Mouse (Mus musculus) testis, postnatal 14 days (tissue): ENCODE results near the gene Olfr874.
"Not testable (repeated sequence)": the region's sequence is repeated elsewhere in the genome, so short reads cannot be mapped to it uniquely, and the experiment has no call there.

Source experiments
- DNase-seq: peaks from one replicate; pipeline ENCODE4 v3.0.0; 2021; ENCODE audit warnings: low spot score

Gene Olfr874

DNA sequence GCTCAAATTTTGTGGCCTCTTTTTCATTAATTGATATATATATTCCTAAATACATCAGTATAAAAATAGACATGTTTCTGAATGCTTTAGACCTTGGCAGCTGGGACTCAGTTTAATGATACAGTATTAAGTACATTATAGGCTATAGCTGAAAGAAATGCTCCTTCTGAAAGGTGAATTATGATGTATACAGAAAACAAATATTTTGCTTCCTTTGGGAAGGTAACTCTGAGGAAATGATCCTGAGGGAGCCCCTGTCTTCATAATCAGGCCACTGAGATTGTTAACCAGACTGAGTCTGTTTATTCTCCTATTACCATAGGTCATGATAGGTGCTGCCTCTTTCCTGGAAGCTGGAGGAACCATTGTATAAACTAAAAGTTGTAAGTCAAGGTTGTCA lies at the start of gene Olfr874:
Gene Olfr874, plus strand, starts transcription at position 301 of the 400 bp plus-strand sequence.
- DNase-seq, result no peak

DNA sequence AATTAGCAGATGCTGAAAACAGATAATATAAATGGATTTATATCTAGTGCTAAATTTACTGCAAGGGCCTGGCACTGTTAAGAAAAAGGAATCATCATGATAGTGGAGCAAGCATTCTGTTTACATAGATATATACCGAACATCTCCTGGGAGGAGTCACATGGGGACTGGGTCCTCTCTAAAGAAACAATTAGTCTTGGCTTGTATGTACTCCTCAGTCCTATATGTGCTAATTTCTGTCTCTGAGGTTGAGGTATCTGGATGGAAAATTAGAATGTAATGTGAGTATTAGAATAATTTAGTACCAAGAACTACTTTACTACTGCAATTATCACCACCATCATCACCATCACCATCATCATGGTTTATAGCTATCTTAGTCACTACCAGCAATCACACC lies 28.8 kb upstream of the Olfr874 start, which contains the start of gene Olfr160:
Gene Olfr160, minus strand, starts transcription at position 101 of the 400 bp plus-strand sequence.
- no peak for DNase-seq

DNA sequence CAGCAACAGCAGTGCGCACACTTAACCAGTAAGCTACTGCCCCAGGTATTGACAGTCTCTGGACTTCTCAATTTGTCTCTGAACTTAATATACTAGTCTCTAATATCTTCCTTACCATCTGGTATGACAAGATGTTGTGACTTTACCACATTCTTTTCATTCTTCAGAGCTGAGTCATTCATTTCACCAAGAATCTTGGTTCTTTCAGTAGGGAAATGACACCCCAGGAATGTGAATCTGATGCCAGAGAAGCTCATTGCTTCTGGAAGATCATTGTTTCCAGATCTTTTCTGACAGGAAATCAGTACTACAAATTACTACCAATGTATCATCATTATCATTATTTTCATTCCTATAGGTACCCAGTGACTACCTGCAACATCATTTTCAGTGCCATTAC lies 10.6 kb upstream of the Olfr874 start:
- no peak for DNase-seq

DNA sequence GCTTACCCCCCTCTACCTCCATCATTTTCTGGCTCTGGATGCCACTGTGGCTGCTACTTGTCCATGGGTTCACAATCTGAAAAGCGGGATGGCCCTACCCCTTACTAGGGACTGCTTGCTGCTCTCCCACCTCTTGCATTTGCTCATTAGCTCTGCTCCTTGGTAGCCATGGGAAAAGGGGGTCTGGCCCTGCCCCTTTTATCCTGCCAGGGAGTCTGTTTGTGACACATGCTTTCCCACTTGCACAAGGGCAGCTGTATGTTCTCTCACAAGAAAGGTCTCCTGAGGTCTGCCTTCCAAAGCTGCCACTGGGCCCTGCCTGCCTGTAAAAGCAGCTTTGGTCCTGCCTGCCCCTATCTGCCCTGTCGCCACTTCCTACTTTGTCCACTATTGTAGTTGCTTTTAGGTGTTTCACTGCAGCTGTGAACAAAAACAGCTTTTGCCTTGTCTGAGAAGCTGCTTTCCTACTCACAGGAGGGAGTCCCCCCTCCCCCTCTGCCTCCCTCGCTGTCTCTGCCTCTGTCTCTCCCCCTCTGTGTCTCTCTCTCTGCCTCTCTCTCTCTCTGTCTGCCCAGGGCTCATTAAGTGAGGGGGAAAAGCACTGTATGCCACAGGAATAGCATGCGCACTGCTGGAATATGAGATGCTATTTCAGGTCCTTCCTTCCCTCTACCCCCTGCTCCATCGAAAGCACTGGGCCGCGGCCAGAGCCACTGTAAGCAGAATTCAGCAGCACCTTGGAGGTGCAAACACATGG lies 5.6 kb downstream of the Olfr874 start:
- no peak for DNase-seq

DNA sequence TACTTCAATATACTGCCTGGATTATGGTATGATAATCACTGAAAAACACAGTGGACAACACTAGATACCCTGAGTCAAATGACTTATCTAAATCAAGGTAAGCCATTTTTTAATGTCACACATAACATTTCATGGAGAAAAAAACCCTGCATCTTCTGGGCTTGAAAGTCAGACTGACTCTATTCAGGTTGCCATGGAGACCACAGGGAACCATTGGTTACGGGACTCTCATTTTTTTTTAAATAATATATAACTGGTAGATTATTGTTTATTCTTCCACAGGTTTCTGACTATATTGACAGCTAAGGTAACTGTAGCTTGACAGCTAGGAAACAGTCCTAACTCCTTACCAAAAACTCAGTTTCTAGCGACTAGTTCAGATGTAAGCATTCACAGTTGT lies 6.6 kb downstream of the Olfr874 start:
- no peak for DNase-seq

DNA sequence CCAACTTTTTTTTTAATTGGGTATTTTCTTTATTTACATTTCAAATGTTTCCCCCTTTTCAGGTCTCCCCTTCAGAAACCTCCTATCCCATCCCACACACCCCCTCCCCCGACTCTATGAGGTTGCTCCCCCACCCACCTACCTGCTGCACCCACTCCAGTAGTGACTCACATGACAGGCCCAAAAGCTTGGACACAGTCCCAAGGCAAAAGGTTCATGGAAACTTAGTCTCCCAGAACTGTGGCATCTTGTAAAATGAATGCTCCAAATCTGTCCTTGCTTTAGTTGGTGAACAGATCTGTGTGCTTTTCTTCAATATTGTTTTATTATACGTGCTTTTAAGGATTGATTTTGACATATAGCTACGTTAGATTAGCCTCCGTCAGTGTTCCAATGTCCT lies 7.1 kb downstream of the Olfr874 start:
- no peak for DNase-seq

DNA sequence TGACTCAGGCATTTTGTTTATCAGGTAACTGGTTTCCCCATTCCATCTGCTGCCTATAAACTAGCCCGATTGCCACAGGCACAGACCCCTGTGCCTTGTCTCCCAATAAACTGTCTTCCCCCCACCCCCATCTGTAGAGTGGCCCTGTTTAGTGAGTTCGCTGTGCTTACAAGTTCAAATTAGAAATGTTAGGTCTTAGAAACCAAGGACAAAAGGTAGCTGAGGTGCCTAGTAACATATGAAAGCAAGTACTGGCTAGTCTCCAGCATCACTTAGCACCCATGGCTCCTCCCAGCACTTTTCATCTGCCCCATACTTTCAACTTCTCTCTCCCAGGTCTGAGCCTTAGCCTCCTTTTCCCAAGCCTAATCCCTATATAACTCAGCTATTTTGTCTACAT lies 16.8 kb downstream of the Olfr874 start:
- DNase-seq, result no peak

DNA sequence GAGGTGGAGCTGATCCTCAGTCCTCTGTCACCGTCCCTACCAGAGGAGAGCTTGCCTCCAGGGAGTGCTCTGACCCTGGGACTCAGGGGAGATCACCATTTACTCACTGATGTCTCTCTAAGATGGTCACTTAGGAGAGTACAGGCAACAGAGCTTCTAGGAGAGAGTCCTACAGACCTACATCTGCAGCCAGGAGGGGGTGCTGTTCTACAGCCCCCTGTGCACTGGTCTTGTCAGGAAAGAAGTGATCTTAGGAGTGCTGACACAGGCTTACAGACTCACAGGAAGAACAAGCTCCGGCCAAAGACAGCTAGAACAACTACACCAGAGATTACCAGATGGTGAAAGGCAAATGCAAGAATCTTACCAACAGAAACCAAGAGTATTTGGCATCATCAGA lies 17.6 kb downstream of the Olfr874 start:
- no peak for DNase-seq

DNA sequence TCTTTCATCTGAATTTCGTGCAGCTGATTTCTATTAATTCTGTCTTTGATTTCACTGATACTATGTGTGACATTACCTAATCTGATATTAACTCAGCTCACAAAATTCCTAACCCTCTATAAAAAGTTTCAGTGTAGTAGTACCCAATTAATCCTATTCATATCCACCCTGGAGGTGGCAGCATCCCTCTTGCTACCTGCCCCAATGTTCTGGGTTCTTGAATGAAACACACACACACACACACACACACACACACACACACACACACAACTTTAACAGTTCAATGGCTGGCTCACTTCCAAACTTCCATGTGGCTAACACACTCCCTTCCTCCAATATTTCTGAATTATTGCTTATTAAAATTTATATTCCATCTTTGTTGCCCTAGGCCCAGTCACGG lies 25.8 kb downstream of the Olfr874 start:
- no peak for DNase-seq

DNA sequence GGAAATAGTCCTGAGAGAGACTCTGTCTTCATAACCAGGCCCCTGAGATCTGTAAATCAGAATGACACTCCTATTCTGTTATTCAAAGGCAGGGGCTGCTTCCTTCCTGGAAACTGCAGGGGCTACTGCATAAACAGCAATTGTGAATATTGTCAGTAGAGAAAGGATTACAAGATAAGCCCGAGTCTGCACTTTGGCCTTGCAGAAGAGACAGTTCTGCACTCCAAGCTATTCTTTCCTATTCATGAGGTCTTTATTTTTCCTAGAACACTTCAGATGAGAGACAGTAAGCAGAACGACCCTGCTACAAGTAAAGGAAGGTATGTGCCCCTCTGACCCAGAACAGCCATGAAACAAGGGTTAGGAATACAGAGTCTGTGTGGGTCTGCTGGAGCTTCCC lies 26.9 kb downstream of the Olfr874 start, which contains the start of gene Olfr875:
Gene Olfr875, plus strand, starts transcription at position 99 of the 400 bp plus-strand sequence.
- no peak for DNase-seq

DNA sequence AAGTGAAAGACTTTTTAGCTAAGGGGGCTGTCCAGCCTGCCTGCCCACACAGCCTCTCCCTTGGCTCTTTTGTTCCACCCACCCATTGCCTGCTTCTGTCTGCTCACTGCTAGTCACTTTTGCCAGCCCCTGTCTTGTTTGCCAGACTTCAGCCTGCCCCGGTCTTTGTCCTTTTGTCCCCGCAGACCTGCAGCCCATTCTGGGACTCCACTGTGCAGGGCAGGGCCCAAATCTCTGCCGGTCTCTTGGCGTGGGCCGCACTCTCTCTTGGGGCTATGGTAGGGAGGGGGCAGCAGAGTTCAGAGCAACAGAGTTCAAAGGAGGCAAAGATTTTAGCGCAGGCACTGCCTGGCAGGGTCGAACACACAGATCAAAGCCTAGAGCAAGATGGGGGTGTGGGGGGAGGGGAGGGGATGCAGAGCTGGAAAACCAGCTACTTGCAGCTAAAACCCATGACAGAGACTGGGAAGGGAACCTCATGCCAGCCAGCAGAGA lies 37.9 kb downstream of the Olfr874 start:
- no peak for DNase-seq

DNA sequence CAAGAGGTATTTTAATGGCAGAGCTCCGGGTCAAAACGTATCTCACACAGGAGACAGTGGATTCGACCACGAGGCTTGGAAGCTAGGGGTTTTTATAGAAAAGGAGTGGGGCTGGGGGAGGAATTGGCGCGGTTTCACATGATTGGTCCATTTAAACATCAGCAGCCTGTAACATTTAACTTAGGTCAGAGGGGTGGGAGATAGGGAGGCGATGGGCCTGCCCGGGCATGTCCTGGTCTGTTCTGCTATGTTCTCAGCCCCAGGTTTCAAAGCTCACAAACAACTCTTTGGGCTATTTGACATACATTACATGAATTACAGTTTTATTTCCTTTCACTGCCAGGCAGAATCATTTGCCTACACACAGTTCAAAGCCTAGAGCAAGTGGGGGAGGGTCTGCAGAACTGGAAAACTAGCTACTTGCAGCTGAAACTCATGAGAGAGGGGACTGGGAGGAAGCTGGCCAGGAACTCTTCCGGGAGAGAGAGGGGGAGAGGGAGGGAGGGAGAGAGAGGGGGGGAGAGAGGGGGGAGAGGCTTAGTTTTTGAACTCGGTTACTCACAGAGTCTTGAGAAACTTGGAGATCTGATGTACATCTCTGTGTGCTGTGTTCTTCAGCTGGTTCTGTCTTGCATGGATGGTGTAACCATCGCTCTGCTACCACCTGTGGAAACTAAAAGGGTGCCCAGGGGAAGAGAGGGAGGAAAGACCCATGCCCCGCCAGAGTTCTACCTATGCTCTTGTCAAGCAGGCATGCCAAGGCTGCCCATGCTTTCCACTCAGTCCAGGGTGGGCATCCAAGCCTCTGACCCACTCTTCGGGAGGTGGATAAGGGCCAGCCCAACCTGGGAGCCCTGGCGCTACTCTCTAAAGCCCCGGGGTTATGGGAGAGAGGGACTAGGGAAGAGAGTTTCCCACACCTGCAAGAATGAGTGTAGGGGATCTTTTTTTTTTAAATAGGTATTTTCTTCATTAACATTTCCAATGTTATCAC lies 38.8 kb downstream of the Olfr874 start:
- not testable (repeated sequence) for DNase-seq

DNA sequence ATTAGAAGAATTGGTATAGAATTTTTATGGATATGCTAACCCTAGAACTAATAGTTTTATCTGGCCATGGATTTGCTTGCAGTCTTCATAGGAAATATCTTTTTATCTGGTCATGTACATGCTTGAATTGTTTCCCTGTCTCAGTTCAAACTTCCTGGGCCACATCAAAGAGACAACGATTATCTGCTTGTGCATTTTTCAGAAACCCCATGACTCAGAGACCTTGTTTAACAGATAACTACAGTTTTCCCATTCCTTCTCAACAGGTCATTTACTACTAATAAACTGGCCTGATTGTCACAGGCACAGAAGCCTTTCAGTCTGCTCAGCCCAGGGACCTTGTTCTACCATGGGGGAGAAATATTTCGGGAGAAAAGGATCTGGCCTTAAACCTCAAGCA lies 41.5 kb downstream of the Olfr874 start:
- DNase-seq, result no peak
